Mouse (Mus musculus): ENCODE measurements around the gene C8a. TPM values are rescaled to one million over a fixed set of nuclear protein-coding genes. Genes with fewer than 3 reads are reported as not detected.

C8a gene
- polyA plus RNA-seq, 1 experiment from 2014 or later: not detected

GRCm38 (mm10) chr4:104804100-104804499, 72.1 kb downstream of the C8a start:
- H3K9me3 ChIP-seq: no peaks in the 10 kb centered on the region
- no peak overlapping the region for H3K9ac ChIP-seq
- no peaks in the 10 kb centered on the region for H3K27me3 ChIP-seq
- 88% methylated on average over 4 of the region's 4 CpGs for WGBS
- ATAC-seq (ENCODE audit: low FRiP score, low read depth): no peak
- H3K4me3 ChIP-seq: no peak overlapping the region
- H3K27ac ChIP-seq (replicated peaks): no peak overlapping the region
- H3K4me2 ChIP-seq: no peak overlapping the region
- 0 out of 2 replicates have a peak, but pooled peaks cover 2% of the 10 kb centered on the region for H3K4me1 ChIP-seq (replicated peaks)
- no peaks in the 10 kb centered on the region for H3K36me3 ChIP-seq

- 93% methylated on average over 3 of the region's 3 CpGs for WGBS
- Histone ChIP-seq H3K27me3 (no peaks in the 10 kb centered on the region), H3K27ac (replicated peaks) (no peak overlapping the region), H3K9me3 (no peaks in the 10 kb centered on the region), H3K4me1 (replicated peaks) (0 out of 2 replicates have a peak, but pooled peaks cover 2% of the 10 kb centered on the region), H3K36me3 (no peaks in the 10 kb centered on the region), H3K9ac (no peak overlapping the region), H3K4me2 (no peak overlapping the region), H3K4me3 (no peak overlapping the region)
- no peak for ATAC-seq (ENCODE audit: low FRiP score, low read depth)
Observed at GRCm38 (mm10) chr4:104801625-104802024, 74.6 kb downstream of the C8a start.

- ATAC-seq (ENCODE audit: low FRiP score, low read depth): no peak
- no peaks in the 10 kb centered on the region for H3K36me3 ChIP-seq
- 89% methylated on average over 9 of the region's 9 CpGs for WGBS
Observed at GRCm38 (mm10) chr4:104798951-104799350, 77.2 kb downstream of the C8a start.

GRCm38 (mm10) chr4:104792111-104792510, 84.1 kb downstream of the C8a start:
- Histone ChIP-seq H3K4me2 (no peak overlapping the region), H3K27me3 (no peaks in the 10 kb centered on the region), H3K27ac (replicated peaks) (no peak overlapping the region), H3K4me1 (replicated peaks) (no peaks in the 10 kb centered on the region), H3K9me3 (no peaks in the 10 kb centered on the region), H3K36me3 (no peaks in the 10 kb centered on the region), H3K4me3 (no peak overlapping the region), H3K9ac (no peak overlapping the region)
- ATAC-seq (ENCODE audit: low FRiP score, low read depth): no peak
- WGBS: 95% methylated on average over 4 of the region's 4 CpGs

More at GRCm38 (mm10) chr4:104798951-104799350, 77.2 kb downstream of the C8a start:
- no peak overlapping the region for H3K4me3 ChIP-seq
- no peaks in the 10 kb centered on the region for H3K9me3 ChIP-seq
- H3K9ac ChIP-seq: no peak overlapping the region
- no peaks in the 10 kb centered on the region for H3K27me3 ChIP-seq
- no peak overlapping the region for H3K4me2 ChIP-seq
- H3K27ac ChIP-seq (replicated peaks): no peak overlapping the region
- no peaks in the 10 kb centered on the region for H3K4me1 ChIP-seq (replicated peaks)

GRCm38 (mm10) chr4:104782346-104782745, 93.9 kb downstream of the C8a start:
- 91% methylated on average over 4 of the region's 4 CpGs for WGBS
- H3K27ac ChIP-seq (replicated peaks): no peak overlapping the region
- H3K9me3 ChIP-seq: no peaks in the 10 kb centered on the region
- no peaks in the 10 kb centered on the region for H3K36me3 ChIP-seq
- no peaks in the 10 kb centered on the region for H3K27me3 ChIP-seq
- H3K4me2 ChIP-seq: no peak overlapping the region
- H3K9ac ChIP-seq: no peak overlapping the region
- no peaks in the 10 kb centered on the region for H3K4me1 ChIP-seq (replicated peaks)
- no peak for ATAC-seq (ENCODE audit: low FRiP score, low read depth)
- H3K4me3 ChIP-seq: no peak overlapping the region

- 91% methylated on average over 3 of the region's 3 CpGs for WGBS
Observed at GRCm38 (mm10) chr4:104781441-104781840, 94.8 kb downstream of the C8a start.

GRCm38 (mm10) chr4:104779460-104779859, 96.7 kb downstream of the C8a start:
- no peaks in the 10 kb centered on the region for H3K27me3 ChIP-seq
- no peak overlapping the region for H3K9ac ChIP-seq
- H3K9me3 ChIP-seq: no peaks in the 10 kb centered on the region
- H3K4me1 ChIP-seq (replicated peaks): no peaks in the 10 kb centered on the region
- H3K4me3 ChIP-seq: no peak overlapping the region
- no peak overlapping the region for H3K27ac ChIP-seq (replicated peaks)
- 88% methylated on average over 5 of the region's 5 CpGs for WGBS
- no peak overlapping the region for H3K4me2 ChIP-seq
- no peaks in the 10 kb centered on the region for H3K36me3 ChIP-seq
- no peak for ATAC-seq (ENCODE audit: low FRiP score, low read depth)

More at GRCm38 (mm10) chr4:104781441-104781840, 94.8 kb downstream of the C8a start:
- ATAC-seq (ENCODE audit: low FRiP score, low read depth): no peak
- Histone ChIP-seq H3K27ac (replicated peaks) (no peak overlapping the region), H3K4me2 (no peak overlapping the region), H3K36me3 (no peaks in the 10 kb centered on the region), H3K4me1 (replicated peaks) (no peaks in the 10 kb centered on the region), H3K9ac (no peak overlapping the region), H3K9me3 (no peaks in the 10 kb centered on the region), H3K27me3 (no peaks in the 10 kb centered on the region), H3K4me3 (no peak overlapping the region)

- Histone ChIP-seq H3K4me3 (no peak overlapping the region), H3K4me1 (replicated peaks) (no peaks in the 10 kb centered on the region), H3K36me3 (no peaks in the 10 kb centered on the region), H3K9me3 (no peaks in the 10 kb centered on the region), H3K9ac (no peak overlapping the region), H3K4me2 (no peak overlapping the region), H3K27me3 (no peaks in the 10 kb centered on the region), H3K27ac (replicated peaks) (no peak overlapping the region)
- ATAC-seq (ENCODE audit: low FRiP score, low read depth): no peak
- 72% methylated on average over 3 of the region's 3 CpGs for whole genome bisulfite sequencing
Observed at GRCm38 (mm10) chr4:104775601-104776000, 100.6 kb downstream of the C8a start.

- H3K4me1 ChIP-seq (replicated peaks): no peaks in the 10 kb centered on the region
- no peak overlapping the region for H3K4me2 ChIP-seq
- H3K9me3 ChIP-seq: no peaks in the 10 kb centered on the region
- no peaks in the 10 kb centered on the region for H3K27me3 ChIP-seq
- ATAC-seq (ENCODE audit: low FRiP score, low read depth): no peak
- no peaks in the 10 kb centered on the region for H3K36me3 ChIP-seq
- WGBS: 53% methylated on average over 4 of the region's 4 CpGs
- no peak overlapping the region for H3K4me3 ChIP-seq
- H3K9ac ChIP-seq: no peak overlapping the region
- H3K27ac ChIP-seq (replicated peaks): no peak overlapping the region
Observed at GRCm38 (mm10) chr4:104770331-104770730, 105.9 kb downstream of the C8a start.

- H3K4me2 ChIP-seq: no peak overlapping the region
- no peaks in the 10 kb centered on the region for H3K27me3 ChIP-seq
- no peak overlapping the region for H3K27ac ChIP-seq (replicated peaks)
- no peaks in the 10 kb centered on the region for H3K9me3 ChIP-seq
- H3K4me1 ChIP-seq (replicated peaks): no peaks in the 10 kb centered on the region
- WGBS: 77% methylated on average over 8 of the region's 8 CpGs
- ATAC-seq (ENCODE audit: low FRiP score, low read depth): no peak
- no peak overlapping the region for H3K4me3 ChIP-seq
- no peaks in the 10 kb centered on the region for H3K36me3 ChIP-seq
- no peak overlapping the region for H3K9ac ChIP-seq
Observed at GRCm38 (mm10) chr4:104769602-104770001, 106.6 kb downstream of the C8a start.

GRCm38 (mm10) chr4:104768190-104768589, 108.0 kb downstream of the C8a start:
- Histone ChIP-seq H3K9ac (no peak overlapping the region), H3K4me2 (no peak overlapping the region), H3K9me3 (no peaks in the 10 kb centered on the region), H3K27ac (replicated peaks) (no peak overlapping the region), H3K4me1 (replicated peaks) (no peaks in the 10 kb centered on the region), H3K36me3 (no peaks in the 10 kb centered on the region), H3K27me3 (no peaks in the 10 kb centered on the region), H3K4me3 (no peak overlapping the region)
- 83% methylated on average over 4 of the region's 4 CpGs for WGBS
- ATAC-seq (ENCODE audit: low FRiP score, low read depth): no peak

- ATAC-seq (ENCODE audit: low FRiP score, low read depth): no peak
Observed at GRCm38 (mm10) chr4:104766065-104766464, 110.1 kb downstream of the C8a start, which contains the start of gene C8b. C8b (plus strand) TSS chr4:104766317.

More at GRCm38 (mm10) chr4:104766065-104766464, 110.1 kb downstream of the C8a start, which contains the start of gene C8b:
- no peak within 1 kb of the TSS for H3K9ac ChIP-seq
- H3K27me3 ChIP-seq: no peaks in the 10 kb centered on the region
- no peaks in the 10 kb centered on the region for H3K36me3 ChIP-seq
- no peaks in the 10 kb centered on the region for H3K9me3 ChIP-seq
- H3K4me1 ChIP-seq (replicated peaks): peaks cover 6% of the 10 kb centered on the region
- no peak within 1 kb of the TSS for H3K27ac ChIP-seq (replicated peaks)
- H3K4me3 ChIP-seq: no peak within 1 kb of the TSS
- WGBS: 93% methylated on average over 8 of the region's 8 CpGs
- H3K4me2 ChIP-seq: no peak within 1 kb of the TSS

Measured in hindbrain, embryonic 15.5 days (tissue).